Mouse (Mus musculus) ES-E14 (cell line): ENCODE results near the gene Nell2.

Source experiments
- CHD2 ChIP-seq: IDR thresholded peaks from 2 replicates; pipeline ENCODE4 v1.6.1; 2014; ENCODE audit warnings: mild to moderate bottlenecking, low read depth, low read length, inconsistent platforms
- MAFK ChIP-seq: IDR thresholded peaks from 2 replicates; pipeline ENCODE4 v1.6.1; 2014; ENCODE audit warnings: mild to moderate bottlenecking, low read depth, low read length, inconsistent platforms; ENCODE audit not compliant: insufficient read depth
- ZC3H11A ChIP-seq: IDR thresholded peaks from 2 replicates; pipeline ENCODE4 v1.6.1; 2012; ENCODE audit warnings: low read depth, mild to moderate bottlenecking, inconsistent platforms, low read length, borderline replicate concordance

GRCm38 (mm10) chr15:95333229-95333628 lies 195.1 kb downstream of the Nell2 start:
- TF ChIP-seq MAFK (no peak), ZC3H11A (no peak), CHD2 (no peak)
